Mouse (Mus musculus): ENCODE data around the gene Uvssa.

Gene Uvssa

GRCm38 (mm10) chr5:33372331-33373038, 5.9 kb upstream of the Uvssa start:
- DNase-seq (ENCODE audit: low read depth), result no peak

GRCm38 (mm10) chr5:33377176-33377575, 1.2 kb upstream of the Uvssa start:
- peak; percentile 31 for DNase-seq (ENCODE audit: low read depth)

DNA sequence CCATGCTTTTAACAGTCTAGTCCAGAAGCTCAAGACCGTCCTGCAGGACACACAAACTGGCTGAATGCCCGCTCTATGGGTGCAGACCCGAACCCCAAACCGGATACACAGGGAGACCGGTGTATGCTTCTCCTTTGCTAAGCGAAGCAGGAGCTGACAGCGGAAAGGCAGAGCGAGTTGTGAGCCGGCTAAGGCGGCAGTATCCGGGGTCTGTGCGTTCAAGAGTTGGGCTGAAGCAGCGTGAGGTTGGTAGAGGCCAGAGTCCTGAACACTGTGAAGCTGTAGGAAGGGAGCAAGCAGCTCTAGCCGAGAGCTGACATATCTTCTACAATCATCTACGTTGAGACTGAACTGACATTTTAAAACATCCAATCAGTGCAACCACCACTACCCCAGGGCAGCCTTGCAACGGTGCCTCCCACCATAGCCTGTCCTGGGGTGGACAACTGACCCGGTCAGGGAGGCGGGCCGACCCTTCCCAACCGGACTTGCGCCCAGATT, 498 bp upstream of the Uvssa start:
- no peak for DNase-seq (ENCODE audit: low read depth)

- no peak for DNase-seq (ENCODE audit: low read depth)
Observed at GRCm38 (mm10) chr5:33387550-33387949, 9.2 kb downstream of the Uvssa start.

DNA sequence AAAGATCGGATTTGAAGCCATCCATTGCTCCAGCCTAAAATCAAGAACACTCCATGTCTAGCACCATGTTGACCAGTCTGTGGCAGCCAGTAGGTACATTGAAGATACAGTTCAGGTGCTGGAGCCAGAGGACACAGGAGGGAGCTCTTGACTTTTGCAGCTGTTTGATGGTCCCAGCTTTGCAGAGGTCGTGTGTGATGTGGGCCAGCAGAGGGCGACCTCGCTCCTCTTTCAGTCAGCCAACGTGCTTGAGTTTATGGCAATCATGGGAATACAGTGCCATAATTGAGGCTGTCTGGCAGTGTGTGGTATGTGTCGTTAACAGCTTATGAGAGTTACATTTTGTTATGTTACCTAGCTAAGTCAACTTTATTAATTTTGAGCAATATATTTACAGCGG, 15.5 kb downstream of the Uvssa start:
- DNase-seq (ENCODE audit: low read depth), result peak; percentile 78

DNA sequence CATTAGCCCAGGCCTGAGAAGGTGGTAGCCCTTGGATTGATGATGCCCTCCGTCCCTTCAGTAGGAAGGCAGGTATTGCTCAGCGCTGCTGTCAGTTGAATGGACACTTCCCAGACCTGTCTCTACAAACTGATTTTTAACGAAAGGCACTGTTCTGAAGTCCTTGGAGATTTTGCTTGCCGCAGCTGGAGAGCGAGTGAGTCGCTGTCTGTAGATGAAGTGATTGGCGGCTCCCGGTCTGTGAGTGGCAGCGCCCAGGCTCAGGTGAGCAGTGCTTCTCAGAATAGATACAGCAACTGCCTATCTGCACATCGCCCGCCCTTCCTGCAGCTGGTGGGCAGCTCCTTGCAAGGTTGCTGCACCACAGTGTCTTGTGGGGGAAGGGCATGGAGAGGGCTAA, 17.3 kb downstream of the Uvssa start:
- no peak for DNase-seq (ENCODE audit: low read depth)

DNA sequence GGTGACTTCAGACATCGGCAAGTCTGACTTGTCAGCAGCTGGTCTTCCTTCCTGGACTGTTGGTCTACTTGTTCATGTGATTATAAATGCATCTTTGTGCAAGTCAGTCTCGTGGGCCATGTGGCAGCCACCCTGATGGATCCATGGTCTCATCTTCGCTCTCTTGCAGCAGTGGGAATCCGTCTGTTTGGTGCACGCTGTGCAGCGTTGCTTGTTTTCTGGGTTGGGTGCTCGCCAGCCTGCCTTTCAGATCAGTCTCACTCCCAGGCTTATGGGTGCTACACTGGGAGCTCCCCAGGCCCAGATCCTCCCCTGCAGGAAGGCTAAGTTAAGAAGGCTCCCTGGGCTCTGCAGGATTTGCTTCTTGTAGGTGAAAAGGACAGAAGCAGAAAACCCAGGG, 18.5 kb downstream of the Uvssa start:
- DNase-seq (ENCODE audit: low read depth), result no peak

- DNase-seq (ENCODE audit: low read depth), result no peak
Observed at GRCm38 (mm10) chr5:33400819-33401218, 22.5 kb downstream of the Uvssa start.

DNA sequence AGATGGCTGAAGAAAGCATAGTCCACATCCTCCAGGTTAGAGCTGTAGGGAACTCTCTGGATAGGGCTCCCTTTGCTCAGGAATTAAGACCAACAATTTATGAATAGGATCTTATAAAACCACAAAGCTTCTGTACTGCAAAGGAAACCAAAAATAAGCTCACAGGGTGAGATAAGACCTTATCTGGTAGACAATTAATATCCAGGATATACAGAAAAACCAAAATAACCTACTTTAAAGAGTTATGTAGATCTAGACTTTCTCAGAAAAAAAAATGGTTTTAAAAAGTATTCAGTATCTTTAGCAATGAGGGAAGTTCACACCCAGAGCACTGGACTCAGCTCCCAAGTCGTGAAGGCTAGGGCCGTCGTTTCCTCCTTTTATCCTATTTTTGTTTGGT, 42.0 kb downstream of the Uvssa start:
- DNase-seq (ENCODE audit: low read depth), result no peak

- no peak for DNase-seq (ENCODE audit: low read depth)
Observed at GRCm38 (mm10) chr5:33427461-33427860, 49.1 kb downstream of the Uvssa start.

DNA sequence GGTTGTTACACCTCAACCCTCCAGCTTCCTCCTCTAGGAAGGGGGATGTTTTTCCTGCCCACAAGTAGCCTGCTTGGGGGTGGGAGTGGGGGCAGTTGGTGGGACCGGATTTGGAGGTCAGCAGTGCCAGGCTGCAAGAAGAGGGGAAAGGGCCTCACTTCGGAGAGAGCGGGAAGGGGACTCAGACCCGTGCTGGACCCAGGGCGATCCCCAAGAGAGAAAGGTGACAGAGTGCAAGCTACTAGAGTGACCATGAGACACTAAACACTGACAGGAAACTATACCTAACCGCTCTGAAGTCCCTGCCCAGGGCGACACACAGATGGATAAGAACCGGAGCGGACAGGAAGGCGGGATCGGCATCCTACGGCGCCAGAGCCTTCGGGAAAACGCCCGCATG, 51.8 kb downstream of the Uvssa start:
- no peak for DNase-seq (ENCODE audit: low read depth)

GRCm38 (mm10) chr5:33430511-33431172, 52.3 kb downstream of the Uvssa start:
- DNase-seq (ENCODE audit: low read depth), result no peak

DNA sequence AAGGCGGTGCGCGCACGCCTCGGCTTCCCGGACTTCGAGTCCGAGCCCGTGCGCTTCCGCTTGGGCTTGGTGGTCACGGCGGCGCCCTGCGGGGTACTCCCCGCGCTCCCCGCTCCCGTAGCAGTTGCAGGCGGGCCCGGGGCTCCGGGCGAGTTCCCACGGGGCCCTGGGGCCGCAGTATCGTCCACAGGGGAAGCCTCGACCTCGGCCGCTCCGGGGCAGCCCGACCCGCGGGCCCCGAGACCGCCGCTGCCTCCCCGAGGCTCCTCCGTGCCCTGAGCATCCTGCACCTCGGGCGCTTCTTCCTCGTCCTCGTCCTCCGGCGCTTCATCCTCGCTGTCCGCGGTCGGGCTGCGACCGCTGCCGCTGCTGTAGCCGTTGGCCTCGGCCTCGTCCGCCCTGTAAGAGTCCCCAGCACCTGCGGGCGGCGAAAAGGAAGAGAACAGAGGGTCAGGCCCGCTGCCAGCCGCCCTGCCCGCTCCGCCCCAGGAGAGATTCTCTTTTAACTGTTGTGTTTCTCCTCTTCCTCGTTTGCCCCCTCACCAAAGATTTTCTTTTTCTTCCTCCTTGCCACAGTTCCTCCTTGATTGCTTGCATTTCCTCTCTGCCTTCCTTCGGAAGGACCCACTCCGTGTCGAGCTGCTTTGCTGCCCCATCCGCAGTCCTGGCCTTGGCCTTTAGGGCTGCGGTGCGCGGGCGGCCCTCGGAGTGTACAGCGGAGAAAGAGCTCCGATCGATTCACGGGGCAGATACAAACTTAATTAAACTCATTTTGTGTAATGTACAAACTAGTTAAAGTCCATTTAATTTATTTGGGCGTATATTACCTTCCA, 53.0 kb downstream of the Uvssa start:
- no peak for DNase-seq (ENCODE audit: low read depth)

DNA sequence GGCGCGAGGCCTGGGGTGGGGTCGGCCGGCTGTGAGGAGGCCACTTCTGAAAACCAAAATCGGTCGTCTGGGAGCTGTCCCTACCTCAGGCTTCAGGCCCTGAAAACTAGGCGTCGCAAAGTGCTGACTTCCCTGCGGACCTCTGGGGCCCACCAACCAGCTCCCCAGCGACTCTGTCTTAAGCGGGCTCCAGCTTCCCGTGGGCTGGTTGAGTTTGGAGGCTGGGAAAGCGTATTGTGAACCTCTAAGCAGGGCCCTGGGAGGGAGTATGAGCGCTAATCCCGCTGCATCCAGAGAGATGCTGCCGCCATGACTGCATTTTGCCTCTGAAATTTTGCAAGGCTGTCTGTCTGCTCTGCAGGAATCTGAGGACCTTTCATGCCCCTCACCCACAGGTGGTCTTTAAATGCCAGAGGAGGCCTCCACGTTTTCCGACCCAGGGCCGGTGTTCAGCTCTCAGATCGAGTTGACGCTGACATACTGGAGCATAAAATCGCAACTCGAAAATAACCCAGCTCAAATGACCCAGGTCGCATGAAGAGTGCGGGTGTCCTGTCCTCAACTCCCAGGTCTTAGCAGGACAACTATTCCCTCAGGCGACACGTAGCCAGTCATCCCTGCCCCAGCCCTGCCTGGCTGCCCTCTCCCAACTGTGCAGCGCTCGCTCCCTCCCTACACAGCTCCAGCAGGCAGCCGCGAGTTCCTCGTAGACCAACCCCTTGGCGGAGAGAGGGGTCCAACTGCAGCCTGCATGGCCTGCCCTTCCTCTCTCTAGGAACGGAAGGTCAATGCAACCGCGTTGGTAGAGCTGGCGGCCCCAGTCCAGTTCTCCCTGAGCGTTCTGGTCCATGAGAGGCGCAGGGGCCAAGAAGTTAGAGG, 53.9 kb downstream of the Uvssa start:
- DNase-seq (ENCODE audit: low read depth), result no peak

- DNase-seq (ENCODE audit: low read depth), result no peak
Observed at GRCm38 (mm10) chr5:33433201-33434138, 55.1 kb downstream of the Uvssa start, which contains the start of gene Nkx1-1. Gene Nkx1-1, minus strand, starts transcription at chr5:33433976.

DNA sequence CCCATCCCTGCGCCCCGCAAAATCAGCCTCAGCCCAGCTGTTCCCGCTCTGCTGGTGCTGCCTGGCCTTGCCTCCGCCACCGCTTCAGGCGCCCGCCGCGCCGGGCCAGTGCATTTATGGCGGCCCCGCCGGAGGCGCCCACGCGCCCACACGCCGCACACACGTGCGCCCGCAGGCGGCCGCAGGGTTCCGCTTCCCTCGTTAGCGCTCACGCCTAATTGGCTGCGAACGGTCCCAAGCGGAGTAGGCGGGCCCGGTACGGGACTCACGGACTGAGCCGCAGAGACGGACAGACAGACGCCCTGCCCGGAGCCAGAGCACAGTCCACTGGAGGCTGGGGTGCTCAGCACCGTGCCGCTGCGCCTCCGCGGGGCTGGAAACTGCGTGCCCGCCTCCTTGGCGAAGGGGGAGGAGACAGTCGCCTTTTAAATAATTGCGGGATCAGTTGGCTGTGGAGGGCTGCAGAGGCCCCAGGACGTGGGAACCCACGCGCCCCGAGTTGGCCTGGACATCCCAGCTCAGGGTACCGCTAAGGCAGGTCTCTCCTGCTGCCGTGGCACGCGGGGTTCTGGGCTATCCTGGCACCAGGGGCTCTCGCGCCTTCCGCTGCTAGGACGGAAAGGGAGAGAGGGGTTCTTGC, 55.9 kb downstream of the Uvssa start:
- DNase-seq (ENCODE audit: low read depth), result no peak

DNA sequence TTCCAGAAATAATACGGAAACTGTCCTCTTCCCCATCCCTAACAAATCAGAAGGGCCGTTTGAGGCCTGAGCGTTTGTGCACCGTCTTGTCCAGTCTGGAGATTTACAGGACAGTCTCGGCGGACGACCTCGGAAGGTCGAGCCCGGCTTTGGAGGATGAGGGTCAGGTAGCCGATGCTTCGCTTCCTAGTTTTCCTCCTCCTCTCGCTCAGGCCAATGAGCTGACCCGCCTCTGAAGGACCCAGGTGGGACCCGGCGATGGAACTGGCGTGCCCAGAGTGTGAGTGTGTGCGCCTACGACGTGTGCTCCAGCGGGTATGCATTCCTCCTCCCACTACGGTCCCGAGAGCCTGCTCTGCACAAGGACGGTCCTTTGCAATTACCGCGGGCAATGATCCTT, 56.8 kb downstream of the Uvssa start:
- DNase-seq (ENCODE audit: low read depth), result no peak

DNA sequence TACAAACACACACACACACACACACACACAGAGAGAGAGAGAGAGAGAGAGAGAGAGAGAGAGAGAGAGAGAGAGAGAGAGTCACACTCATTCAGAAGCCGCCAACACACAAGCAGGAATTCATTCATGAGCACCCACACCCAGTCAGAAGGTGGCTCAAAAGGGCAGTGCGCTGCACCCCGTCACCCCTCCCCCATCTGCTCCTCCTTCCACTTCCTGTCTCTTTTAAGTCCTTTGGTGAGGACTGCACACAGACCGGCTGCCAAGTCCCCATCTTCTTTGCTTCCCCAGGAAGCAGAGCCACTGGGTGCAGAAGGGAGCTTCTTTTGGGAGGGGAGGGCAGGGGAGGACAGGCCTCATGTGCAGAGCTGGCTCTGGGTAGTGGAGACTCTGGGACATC, 57.6 kb downstream of the Uvssa start:
- DNase-seq (ENCODE audit: low read depth), result peak; percentile 35

GRCm38 (mm10) chr5:33438214-33438613, 59.9 kb downstream of the Uvssa start:
- peak; percentile 85 for DNase-seq (ENCODE audit: low read depth)

Data from induced T-regulatory cell, adult 2 months (primary cell).